Mouse (Mus musculus) hindbrain, embryonic 15.5 days (tissue): Measurements from ENCODE around the gene Ly6c2. TPM values are rescaled to one million over a fixed set of nuclear protein-coding genes. Genes with fewer than 3 reads are reported as not detected.
"Not testable (repeated sequence)": the region's sequence is repeated elsewhere in the genome, so short reads cannot be mapped to it uniquely, and the experiment has no call there.

ENCODE experiments used
- ATAC-seq: fragments of 200-750 bp; cut with Nextera tagmentation; 2 replicates; pipeline ENCODE4 v1.8.0; 2017; ENCODE audit warnings: low read depth, moderate number of reproducible peaks, moderate TSS enrichment; ENCODE audit not compliant: low FRiP score
- H3K27ac ChIP-seq: fragments of 300-500 bp; sonication (generic); replicated peaks from 2 replicates; pipeline ENCODE4 v1.5.1; 2015; ENCODE audit warnings: mild to moderate bottlenecking, inconsistent platforms
- H3K27me3 ChIP-seq: fragments of 300-500 bp; sonication (generic); 2 replicates; pipeline ENCODE4 v1.6.1; 2015; ENCODE audit warnings: control low read depth, inconsistent platforms
- H3K36me3 ChIP-seq: fragments of 300-500 bp; sonication (generic); 2 replicates; pipeline ENCODE4 v1.6.1; 2015; ENCODE audit warnings: control low read depth, inconsistent platforms
- H3K4me1 ChIP-seq: fragments of 300-500 bp; sonication (generic); replicated peaks from 2 replicates; pipeline ENCODE4 v1.6.1; 2015; ENCODE audit warnings: control low read depth, inconsistent platforms
- H3K4me2 ChIP-seq: fragments of 300-500 bp; sonication (generic); 2 replicates; pipeline ENCODE4 v1.6.1; 2015; ENCODE audit warnings: moderate library complexity, mild to moderate bottlenecking, inconsistent platforms
- H3K4me3 ChIP-seq: fragments of 300-500 bp; sonication (generic); 2 replicates; pipeline ENCODE4 v1.5.1; 2015; ENCODE audit warnings: mild to moderate bottlenecking, inconsistent platforms
- H3K9ac ChIP-seq: fragments of 300-500 bp; sonication (generic); 2 replicates; pipeline ENCODE4 v1.6.1; 2015; ENCODE audit warnings: inconsistent platforms
- H3K9me3 ChIP-seq: fragments of 300-500 bp; sonication (generic); 2 replicates; pipeline ENCODE4 v1.6.1; 2016; ENCODE audit warnings: control low read depth, inconsistent platforms
- WGBS: fragments of 180-500 bp; shearing (Covaris S2); methylation state at CpG from one replicate; pipeline ENCODE4 v1.1.7; 2015; 5-methylcytosine and 5-hydroxymethylcytosine counted together
- polyA plus RNA-seq: library from polyadenylated mRNA; unstranded; fragments of >200 nt; fragmentation: Nextera tagmentation; extraction: Ambion mirVana; gene quantifications from 2 replicates; pipeline ENCODE4 v1.2.1, GENCODE M21; 2015

Gene Ly6c2
- 0.40 and 1.2 TPM in 2 replicates for polyA plus RNA-seq

DNA sequence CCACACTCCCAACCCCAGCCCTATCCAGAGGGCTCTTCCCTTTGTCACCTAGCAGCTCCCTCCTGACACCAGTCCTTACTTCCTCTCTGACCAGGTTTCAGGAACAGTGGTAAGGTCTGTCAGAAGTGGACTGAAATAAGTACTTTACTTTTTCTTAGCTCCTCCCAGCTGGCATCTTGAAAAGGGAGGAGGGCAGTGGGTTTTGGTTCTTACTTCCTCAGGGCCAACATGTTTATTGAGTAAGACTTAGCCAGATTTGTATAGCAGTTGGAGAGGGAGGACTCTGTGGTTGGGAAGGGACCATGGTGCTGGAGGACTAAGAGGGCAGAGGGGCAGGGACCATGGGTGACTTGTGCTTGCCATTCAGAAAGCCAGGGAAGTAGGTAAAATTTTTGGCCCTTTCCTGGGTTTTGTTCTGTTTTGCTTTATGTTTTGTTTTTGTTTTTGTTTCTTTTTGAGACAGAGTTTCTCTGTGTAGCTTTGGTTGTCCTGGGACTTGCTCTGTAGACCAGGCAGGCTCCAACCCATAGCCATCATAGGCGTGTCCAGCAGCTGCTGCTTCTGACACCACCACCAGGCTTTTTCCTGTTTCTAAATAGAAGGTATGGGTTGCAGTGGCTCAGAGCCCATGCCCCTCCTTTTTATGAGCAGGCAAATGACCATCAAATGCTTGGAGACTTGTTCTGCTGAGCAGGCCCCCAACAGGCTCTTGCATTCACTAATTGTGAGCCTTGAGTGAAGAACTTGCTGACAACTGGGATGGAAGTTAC, at the start of gene Ly6c2:
TSS of gene Ly6c2 (minus strand) at position 110 of the 770 bp plus-strand sequence.
- not testable (repeated sequence) for H3K4me3 ChIP-seq, ATAC-seq, H3K4me1 ChIP-seq, H3K27me3 ChIP-seq, H3K4me2 ChIP-seq, H3K36me3 ChIP-seq, H3K9ac ChIP-seq, H3K9me3 ChIP-seq, H3K27ac ChIP-seq
- 75% methylated on average over 1 of the region's 1 CpGs for WGBS

GRCm38 (mm10) chr15:75157646-75158045, 45.9 kb upstream of the Ly6c2 start:
- Histone ChIP-seq H3K27me3 (no peaks in the 10 kb centered on the region), H3K4me3 (no peak overlapping the region), H3K36me3 (no peaks in the 10 kb centered on the region), H3K9me3 (peaks cover 3% of the 10 kb centered on the region; the same call in 1 of the 2 replicates), H3K4me1 (no peaks in the 10 kb centered on the region), H3K9ac (no peak overlapping the region), H3K27ac (no peak overlapping the region), H3K4me2 (no peak overlapping the region)
- no peak for ATAC-seq
- WGBS = 57% methylated on average over 1 of the region's 1 CpGs

DNA sequence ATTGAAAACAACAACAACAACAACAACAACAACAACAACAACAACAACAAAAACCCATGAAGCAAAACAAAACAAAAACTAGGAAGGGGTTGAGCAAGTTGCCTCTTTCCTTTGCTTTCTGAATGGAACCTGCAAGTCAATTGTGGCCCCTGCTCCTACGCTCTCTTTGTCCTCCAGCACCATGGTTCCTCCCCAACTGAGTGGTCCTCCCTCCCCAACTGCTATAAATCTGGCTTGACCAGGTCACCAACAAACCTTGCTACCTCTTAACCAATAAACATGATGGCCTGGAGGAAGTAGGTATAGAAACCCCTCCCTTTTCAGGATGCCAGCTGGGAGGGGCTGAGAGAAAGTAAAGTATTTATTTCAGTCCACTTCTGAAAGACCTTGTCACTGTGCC, 43.2 kb upstream of the Ly6c2 start, which contains the start of gene Ly6g:
TSS of gene Ly6g (plus strand) at position 301 of the 400 bp plus-strand sequence.
- 95% methylated on average over 1 of the region's 1 CpGs for WGBS
- Histone ChIP-seq H3K36me3 (no peaks in the 10 kb centered on the region), H3K27me3 (no peaks in the 10 kb centered on the region), H3K27ac (no peak within 1 kb of the TSS), H3K4me1 (no peaks in the 10 kb centered on the region), H3K9ac (no peak within 1 kb of the TSS), H3K9me3 (no peaks in the 10 kb centered on the region), H3K4me2 (no peak within 1 kb of the TSS), H3K4me3 (no peak within 1 kb of the TSS)
- ATAC-seq = no peak

DNA sequence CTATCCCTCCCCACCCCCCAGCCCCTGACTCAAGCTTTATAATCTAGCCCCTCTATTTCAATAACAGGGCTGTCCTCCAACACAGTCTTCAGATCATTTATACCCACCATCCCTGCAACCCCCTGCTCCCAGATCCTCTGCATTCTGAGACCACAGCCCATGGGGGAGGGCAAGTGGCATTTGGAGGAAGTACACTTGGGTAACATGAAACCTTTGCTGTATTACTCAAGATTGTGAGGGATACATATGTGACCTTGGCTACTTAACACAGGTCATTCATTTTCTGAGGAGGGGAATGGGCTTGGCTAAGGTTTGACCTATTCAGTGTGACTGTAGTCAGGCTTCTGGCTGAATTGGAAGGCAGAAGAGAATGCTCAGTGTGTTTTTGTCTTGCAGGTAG, 41.3 kb upstream of the Ly6c2 start:
- Histone ChIP-seq H3K36me3 (no peaks in the 10 kb centered on the region), H3K27me3 (no peaks in the 10 kb centered on the region), H3K27ac (no peak overlapping the region), H3K9ac (no peak overlapping the region), H3K4me2 (no peak overlapping the region), H3K4me1 (no peaks in the 10 kb centered on the region), H3K4me3 (no peak overlapping the region), H3K9me3 (no peaks in the 10 kb centered on the region)
- no peak for ATAC-seq

GRCm38 (mm10) chr15:75143735-75144134, 32.0 kb upstream of the Ly6c2 start:
- no peaks in the 10 kb centered on the region for H3K9me3 ChIP-seq
- H3K4me2 ChIP-seq = no peak overlapping the region
- H3K36me3 ChIP-seq = no peaks in the 10 kb centered on the region
- no peak for ATAC-seq
- WGBS = 62% methylated on average over 3 of the region's 3 CpGs
- H3K4me3 ChIP-seq = no peak overlapping the region
- no peak overlapping the region for H3K27ac ChIP-seq
- no peak overlapping the region for H3K9ac ChIP-seq
- no peaks in the 10 kb centered on the region for H3K4me1 ChIP-seq
- H3K27me3 ChIP-seq = no peaks in the 10 kb centered on the region

DNA sequence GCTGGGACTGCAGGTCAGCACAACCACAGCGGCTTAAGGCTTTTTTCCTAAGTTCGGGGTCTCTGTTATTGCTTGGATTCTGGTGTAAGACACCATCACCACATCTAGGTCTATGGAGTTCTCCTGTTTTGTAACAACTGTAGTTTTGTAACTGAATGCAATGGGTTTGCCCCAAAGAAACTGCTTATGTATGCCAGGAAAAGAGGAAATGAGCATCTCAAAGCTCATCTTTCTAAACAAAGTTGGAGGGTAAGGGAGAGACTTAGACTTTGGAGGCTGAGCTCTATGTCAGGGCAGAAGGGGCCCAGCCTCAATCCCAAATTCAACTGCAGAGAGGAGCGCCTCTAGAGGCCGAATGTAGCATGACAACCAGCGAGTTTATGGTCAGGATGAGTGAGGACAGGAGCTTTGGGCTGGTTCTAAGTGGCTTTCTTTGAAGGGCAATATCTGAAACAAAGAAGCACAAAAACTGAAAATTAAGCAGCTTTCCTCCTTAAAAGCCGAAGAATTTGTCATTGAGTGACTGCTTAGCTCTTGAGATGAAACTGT, 30.1 kb upstream of the Ly6c2 start:
- not testable (repeated sequence) for H3K4me2 ChIP-seq, H3K9me3 ChIP-seq, H3K9ac ChIP-seq, H3K36me3 ChIP-seq, H3K4me3 ChIP-seq, H3K4me1 ChIP-seq, ATAC-seq, H3K27ac ChIP-seq, H3K27me3 ChIP-seq
- WGBS = 45% methylated on average over 6 of the region's 6 CpGs

DNA sequence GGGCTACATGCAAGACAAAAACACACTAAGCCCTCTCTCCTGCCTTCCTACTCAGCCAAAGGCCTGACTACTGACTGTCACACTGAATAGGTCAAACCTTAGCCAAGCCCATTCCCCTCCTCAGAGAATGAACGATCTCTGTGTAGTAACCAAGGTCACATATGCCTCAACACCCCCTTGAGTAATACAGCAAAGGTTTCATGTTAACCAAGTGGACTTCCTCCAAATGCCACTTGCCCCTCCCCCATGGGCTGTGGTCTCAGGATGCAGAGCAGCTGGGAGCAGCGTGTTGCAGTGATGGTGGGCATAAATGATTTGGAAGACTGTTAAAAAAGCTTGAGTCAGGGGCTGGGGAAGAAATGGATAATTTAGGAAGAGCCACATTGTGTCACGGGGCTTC, 26.0 kb upstream of the Ly6c2 start:
- not testable (repeated sequence) for H3K4me3 ChIP-seq, ATAC-seq, H3K4me1 ChIP-seq, H3K9ac ChIP-seq, H3K4me2 ChIP-seq, H3K36me3 ChIP-seq, H3K27ac ChIP-seq, H3K9me3 ChIP-seq, H3K27me3 ChIP-seq
- WGBS = 79% methylated on average over 3 of the region's 3 CpGs

DNA sequence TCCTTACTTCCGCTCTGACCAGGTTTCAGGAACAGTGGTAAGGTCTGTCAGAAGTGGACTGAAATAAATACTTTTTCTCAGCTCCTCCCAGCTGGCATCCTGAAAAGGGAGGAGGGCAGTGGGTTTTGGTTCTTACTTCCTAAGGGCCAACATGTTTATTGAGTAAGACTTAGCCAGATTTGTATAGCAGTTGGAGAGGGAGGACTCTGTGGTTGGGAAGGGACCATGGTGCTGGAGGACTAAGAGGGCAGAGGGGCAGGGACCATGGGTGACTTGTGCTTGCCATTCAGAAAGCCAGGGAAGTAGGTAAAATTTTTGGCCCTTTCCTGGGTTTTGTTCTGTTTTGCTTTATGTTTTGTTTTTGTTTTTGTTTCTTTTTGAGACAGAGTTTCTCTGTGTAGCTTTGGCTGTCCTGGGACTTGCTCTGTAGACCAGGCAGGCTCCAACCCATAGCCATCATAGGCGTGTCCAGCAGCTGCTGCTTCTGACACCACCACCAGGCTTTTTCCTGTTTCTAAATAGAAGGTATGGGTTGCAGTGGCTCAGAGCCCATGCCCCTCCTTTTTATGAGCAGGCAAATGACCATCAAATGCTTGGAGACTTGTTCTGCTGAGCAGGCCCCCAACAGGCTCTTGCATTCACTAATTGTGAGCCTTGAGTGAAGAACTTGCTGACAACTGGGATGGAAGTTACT, 23.5 kb upstream of the Ly6c2 start:
- 82% methylated on average over 2 of the region's 2 CpGs for WGBS
- H3K9ac ChIP-seq, H3K4me3 ChIP-seq, H3K27me3 ChIP-seq, ATAC-seq, H3K9me3 ChIP-seq, H3K4me1 ChIP-seq, H3K36me3 ChIP-seq, H3K27ac ChIP-seq, H3K4me2 ChIP-seq: not testable (repeated sequence)

DNA sequence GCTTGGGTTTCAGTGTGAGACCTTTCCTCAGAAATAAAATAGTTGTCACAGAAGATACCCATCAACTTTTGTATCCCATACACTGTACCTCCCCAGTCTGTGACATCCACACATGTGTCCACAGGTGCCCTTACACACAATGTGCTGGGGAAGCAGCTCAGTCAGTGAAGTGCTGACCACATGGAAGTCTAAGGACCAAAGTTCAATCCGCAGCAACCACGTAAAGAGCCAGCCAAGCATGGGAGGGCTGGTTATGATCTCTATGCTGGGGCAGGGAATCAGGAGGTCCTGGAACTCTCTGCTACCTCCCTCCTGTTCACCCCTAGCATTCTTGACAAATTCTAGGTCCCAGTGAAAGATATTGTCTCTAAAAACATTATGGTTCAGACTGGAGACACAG, 20.6 kb upstream of the Ly6c2 start:
- not testable (repeated sequence) for H3K9ac ChIP-seq, H3K9me3 ChIP-seq, H3K4me2 ChIP-seq, H3K27me3 ChIP-seq, H3K36me3 ChIP-seq, H3K4me3 ChIP-seq, H3K4me1 ChIP-seq, ATAC-seq, H3K27ac ChIP-seq
- 87% methylated on average over 2 of the region's 2 CpGs for WGBS

- H3K9me3 ChIP-seq = no peaks in the 10 kb centered on the region
- H3K4me3 ChIP-seq = no peak overlapping the region
- no peaks in the 10 kb centered on the region for H3K4me1 ChIP-seq
- no peak overlapping the region for H3K9ac ChIP-seq
- 9% methylated on average over 2 of the region's 2 CpGs for WGBS
- no peaks in the 10 kb centered on the region for H3K27me3 ChIP-seq
- ATAC-seq = no peak
- no peak overlapping the region for H3K27ac ChIP-seq
- H3K4me2 ChIP-seq = no peak overlapping the region
- H3K36me3 ChIP-seq = no peaks in the 10 kb centered on the region
Measured at GRCm38 (mm10) chr15:75120066-75120465, 8.3 kb upstream of the Ly6c2 start.

DNA sequence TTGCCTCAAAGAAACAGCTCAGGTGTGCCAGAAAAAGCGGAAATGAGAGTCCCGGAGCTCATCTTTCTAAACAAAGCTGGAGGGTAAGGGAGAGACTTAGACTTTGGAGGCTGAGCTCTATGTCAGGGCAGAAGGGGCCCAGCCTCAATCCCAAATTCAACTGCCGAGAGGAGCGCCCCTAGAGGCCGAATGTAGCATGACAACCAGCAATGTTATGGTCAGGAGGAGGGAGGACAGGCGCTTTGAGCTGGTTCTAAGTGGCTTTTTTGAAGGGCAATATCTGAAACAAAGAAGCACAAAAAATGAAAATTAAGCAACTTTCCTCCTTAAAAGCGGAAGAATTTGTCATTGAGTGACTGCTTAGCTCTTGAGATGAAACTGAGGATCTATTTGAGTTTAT, 7.0 kb upstream of the Ly6c2 start:
- not testable (repeated sequence) for H3K36me3 ChIP-seq, H3K4me3 ChIP-seq, H3K4me1 ChIP-seq, ATAC-seq, H3K4me2 ChIP-seq, H3K9ac ChIP-seq, H3K9me3 ChIP-seq, H3K27ac ChIP-seq, H3K27me3 ChIP-seq
- WGBS = 17% methylated on average over 5 of the region's 7 CpGs

DNA sequence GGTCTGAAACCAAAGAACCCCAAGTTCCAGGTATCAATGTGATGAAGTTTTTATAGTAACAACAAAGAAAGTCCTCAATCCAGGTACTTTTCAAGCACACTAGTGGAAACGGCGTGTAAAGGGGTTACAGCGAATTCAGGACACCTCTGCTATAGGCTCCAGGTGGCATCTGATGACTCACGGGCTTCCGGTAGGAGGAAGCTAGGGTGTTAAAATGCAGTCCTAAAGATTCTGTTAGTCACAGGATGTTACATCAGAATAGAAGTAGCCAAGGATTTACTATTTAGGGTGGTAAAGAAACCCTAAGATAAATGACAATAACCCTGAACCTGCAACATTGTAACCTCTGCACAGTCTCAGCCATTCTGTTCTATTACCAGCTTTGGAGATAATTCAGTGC, 5.7 kb upstream of the Ly6c2 start:
- not testable (repeated sequence) for H3K4me2 ChIP-seq, H3K9me3 ChIP-seq, H3K27ac ChIP-seq, H3K36me3 ChIP-seq, H3K9ac ChIP-seq, H3K27me3 ChIP-seq, H3K4me3 ChIP-seq, ATAC-seq, H3K4me1 ChIP-seq
- 93% methylated on average over 5 of the region's 5 CpGs for WGBS
